9 mouse cellular contexts compared by ENCODE assay signal in the genomic region with DNA sequence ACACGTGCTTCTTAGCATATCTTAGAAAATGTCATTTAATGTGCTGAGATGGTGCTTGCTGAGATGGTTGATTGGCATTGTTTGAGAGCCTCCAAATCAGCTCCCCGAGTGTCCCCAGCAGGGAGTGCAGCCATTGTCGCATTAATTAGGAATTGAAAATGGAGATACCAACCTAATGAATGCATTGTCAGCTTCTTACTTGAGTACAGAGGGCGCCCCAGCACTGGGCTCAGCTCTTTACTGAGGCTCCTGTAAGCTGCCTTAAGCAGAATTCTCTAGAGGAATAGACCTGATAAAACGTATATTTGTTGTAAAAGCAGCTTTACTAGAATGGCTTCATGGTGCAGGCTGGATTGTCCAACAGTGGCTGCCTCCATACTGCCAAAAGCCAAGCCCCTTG.
DNase-seq lines count a peak whose midpoint lies in the region; ATAC-seq and TF ChIP-seq lines count a peak whose summit lies in the region.
"Had no signal": no experiment of that assay in that cellular context is flagged by ENCODE, and none has a peak within 500 bp of the region (broad histone marks: within the 10 kb centered on the region; RNA-seq: fewer than 3 reads in every experiment).

No protein-coding gene starts in this region.

- H3K4me3 ChIP-seq in hindbrain, embryonic 14.5 days (replicated peaks; ENCODE audit: low read length), result no peak overlapping the region
- H3K4me3 ChIP-seq in hindbrain, embryonic 12.5 days, result no peak overlapping the region
- no peak overlapping the region for H3K4me3 ChIP-seq in forebrain, embryonic 15.5 days

- peak; percentile 48 for DNase-seq in hindbrain, embryonic 14.5 days (ENCODE audit: low spot score)
- no peak for DNase-seq in Patski (ENCODE audit: low read depth, low spot score)
- peak; percentile 34 to 44 for DNase-seq in left cerebral cortex, postnatal 25 days (ENCODE audit: low spot score in 2 of 2)
- DNase-seq in spleen, adult 12 weeks (ENCODE audit: low spot score), result no peak
- DNase-seq in cerebellum, postnatal 36 days, result no peak
- DNase-seq: lung, adult 2 months had no signal

- no peaks in the 10 kb centered on the region for H3K27me3 ChIP-seq in hindbrain, embryonic 14.5 days (ENCODE audit: control insufficient read depth, insufficient read depth, low read length)
- no peaks in the 10 kb centered on the region for H3K27me3 ChIP-seq in hindbrain, embryonic 12.5 days
- H3K27me3 ChIP-seq in Patski, result peaks cover 23% of the 10 kb centered on the region
- no peaks in the 10 kb centered on the region for H3K27me3 ChIP-seq in forebrain, embryonic 15.5 days

- TF ChIP-seq CTCF in Patski (IDR thresholded peaks at IDR 0.05), result peak; percentile 35

- H3K4me1 ChIP-seq in hindbrain, embryonic 14.5 days (replicated peaks; ENCODE audit: control insufficient read depth, insufficient read depth, low read length), result 0 out of 2 replicates have a peak, but pooled peaks cover 13% of the 10 kb centered on the region
- H3K4me1 ChIP-seq in hindbrain, embryonic 12.5 days, result peaks cover 10% of the 10 kb centered on the region
- H3K4me1 ChIP-seq in forebrain, embryonic 15.5 days, result peaks cover 6% of the 10 kb centered on the region

- H3K36me3 ChIP-seq in hindbrain, embryonic 14.5 days (replicated peaks; ENCODE audit: control insufficient read depth, insufficient read depth), result no peaks in the 10 kb centered on the region
- H3K36me3 ChIP-seq in hindbrain, embryonic 12.5 days, result no peaks in the 10 kb centered on the region
- no peaks in the 10 kb centered on the region for H3K36me3 ChIP-seq in forebrain, embryonic 15.5 days

- H3K9me3 ChIP-seq in hindbrain, embryonic 14.5 days (ENCODE audit: control insufficient read depth, low read length), result no peaks in the 10 kb centered on the region
- no peaks in the 10 kb centered on the region for H3K9me3 ChIP-seq in hindbrain, embryonic 12.5 days (replicated peaks)
- H3K9me3 ChIP-seq in forebrain, embryonic 15.5 days, result no peaks in the 10 kb centered on the region

- peak overlapping the region; percentile 9; the same call in 1 of the 2 replicates for H3K4me2 ChIP-seq in hindbrain, embryonic 14.5 days (replicated peaks)
- no peak overlapping the region for H3K4me2 ChIP-seq in hindbrain, embryonic 12.5 days (replicated peaks)
- H3K4me2 ChIP-seq in forebrain, embryonic 15.5 days (replicated peaks), result peak overlapping the region; percentile 9; the same call in 1 of the 2 replicates

- no peak overlapping the region for H3K9ac ChIP-seq in hindbrain, embryonic 14.5 days
- no peak overlapping the region for H3K9ac ChIP-seq in hindbrain, embryonic 12.5 days
- H3K9ac ChIP-seq in forebrain, embryonic 15.5 days (replicated peaks), result no peak overlapping the region

- no peak overlapping the region for H3K27ac ChIP-seq in hindbrain, embryonic 14.5 days
- no peak overlapping the region for H3K27ac ChIP-seq in hindbrain, embryonic 12.5 days
- no peak overlapping the region for H3K27ac ChIP-seq in forebrain, embryonic 15.5 days (replicated peaks)

- WGBS in hindbrain, embryonic 14.5 days, result 4% methylated on average over 5 of the region's 5 CpGs
- WGBS in hindbrain, embryonic 12.5 days, result 6% methylated on average over 5 of the region's 5 CpGs
- under 1% methylated on average over 5 of the region's 5 CpGs for WGBS in forebrain, embryonic 15.5 days

- POLR2A ChIA-PET in Patski (lab: Charles Lee), result no interaction called here

- CTCF ChIA-PET in Patski (lab: Charles Lee), result interaction anchor here (0.7 to 1.8 kb wide), 3 partner anchors 11 to 361 kb away, joined by 3 to 5 read pairs (median 3); no protein-coding TSS in a partner anchor

- in situ Hi-C loops in Patski (cut with MboI; ENCODE audit: low pct_unique_long_range_greater_than_20kb), result no loop called here

- intact Hi-C loops in left cerebral cortex, postnatal 25 days (cut with DNase I), result no loop called here

- no peak for ATAC-seq in hindbrain, embryonic 14.5 days (ENCODE audit: low FRiP score)
- ATAC-seq in hindbrain, embryonic 12.5 days (ENCODE audit: low FRiP score), result no peak
- ATAC-seq in Patski, result no peak
- ATAC-seq in forebrain, embryonic 15.5 days (replicated peaks), result peak; percentile 64; the same call in 1 of the 2 replicates
- ATAC-seq in inflammation-experienced regulatory T-cells, adult 6 months, result no peak

Comparison
In these comparisons a context has a peak if more than half of its experiments do, and no peak if none do; other contexts are left out.
1. DNase-seq: peak in hindbrain, embryonic 14.5 days (single experiment) and left cerebral cortex, postnatal 25 days (2 of 2); none in Patski (single experiment), spleen, adult 12 weeks (single experiment) and cerebellum, postnatal 36 days (0 of 2).